Mouse (Mus musculus): ENCODE data around the gene Il17re. TPM values are rescaled to one million over a fixed set of nuclear protein-coding genes. Genes with fewer than 3 reads are reported as not detected.

Gene Il17re
- total RNA-seq (2021), result under 1 TPM; 0.26 to 0.30 TPM
- long read RNA-seq, experiment 1, result 0 reads
- long read RNA-seq, experiment 2, result 0 reads

GRCm38 (mm10) chr6:113457952-113458534, at the start of gene Il17re:
Gene Il17re, plus strand, starts transcription at chr6:113458484.
- DNase-seq (ENCODE audit: low spot score), result no peak

- no peak for DNase-seq (ENCODE audit: low spot score)
These were observed 48.3 kb upstream of the Il17re start for GRCm38 (mm10) chr6:113410001-113410400.

- DNase-seq (ENCODE audit: low spot score), result no peak
These were observed 41.9 kb upstream of the Il17re start for GRCm38 (mm10) chr6:113416416-113416815.

- DNase-seq (ENCODE audit: low spot score), result no peak
These were observed 39.7 kb upstream of the Il17re start for GRCm38 (mm10) chr6:113418441-113419198.

- DNase-seq (ENCODE audit: low spot score), result peak; percentile 99
These were observed 39.1 kb upstream of the Il17re start, which contains the start of gene Rpusd3 for GRCm38 (mm10) chr6:113419199-113419587. Gene Rpusd3, minus strand, starts transcription at chr6:113419340.

- DNase-seq (ENCODE audit: low spot score), result no peak
These were observed 35.3 kb upstream of the Il17re start for GRCm38 (mm10) chr6:113423000-113423399.

GRCm38 (mm10) chr6:113424187-113424586, 34.1 kb upstream of the Il17re start:
- DNase-seq (ENCODE audit: low spot score), result no peak

GRCm38 (mm10) chr6:113426696-113427095, 31.6 kb upstream of the Il17re start:
- DNase-seq (ENCODE audit: low spot score), result no peak

GRCm38 (mm10) chr6:113427397-113427796, 30.9 kb upstream of the Il17re start:
- DNase-seq (ENCODE audit: low spot score), result no peak

GRCm38 (mm10) chr6:113428006-113428405, 30.3 kb upstream of the Il17re start:
- DNase-seq (ENCODE audit: low spot score), result no peak

GRCm38 (mm10) chr6:113429965-113430364, 28.3 kb upstream of the Il17re start:
- DNase-seq (ENCODE audit: low spot score), result no peak

GRCm38 (mm10) chr6:113430846-113431245, 27.4 kb upstream of the Il17re start:
- no peak for DNase-seq (ENCODE audit: low spot score)

GRCm38 (mm10) chr6:113431801-113432200, 26.5 kb upstream of the Il17re start:
- no peak for DNase-seq (ENCODE audit: low spot score)

GRCm38 (mm10) chr6:113433661-113434060, 24.6 kb upstream of the Il17re start:
- DNase-seq (ENCODE audit: low spot score), result no peak

GRCm38 (mm10) chr6:113434691-113435090, 23.6 kb upstream of the Il17re start:
- no peak for DNase-seq (ENCODE audit: low spot score)

GRCm38 (mm10) chr6:113435664-113436205, 22.5 kb upstream of the Il17re start, which contains the start of gene Cidec:
Gene Cidec, minus strand, starts transcription at chr6:113435760.
- no peak for DNase-seq (ENCODE audit: low spot score)

GRCm38 (mm10) chr6:113437135-113437534, 21.1 kb upstream of the Il17re start:
- no peak for DNase-seq (ENCODE audit: low spot score)

GRCm38 (mm10) chr6:113438721-113439430, 19.4 kb upstream of the Il17re start:
- DNase-seq (ENCODE audit: low spot score), result no peak

- no peak for DNase-seq (ENCODE audit: low spot score)
These were observed 17.6 kb upstream of the Il17re start for GRCm38 (mm10) chr6:113440686-113441085.

- DNase-seq (ENCODE audit: low spot score), result peak; percentile 76
These were observed 17.1 kb upstream of the Il17re start for GRCm38 (mm10) chr6:113441147-113441680.

GRCm38 (mm10) chr6:113442087-113442441, 16.2 kb upstream of the Il17re start:
- DNase-seq (ENCODE audit: low spot score), result no peak

Measured in gastrocnemius, adult 18-20 months (tissue).